Mouse (Mus musculus) thymus, postnatal 4 days (tissue): ENCODE results near the gene Pde4a.
A peak's percentile ranks its signal among the peaks of the same experiment; 100 is the strongest.
"Not testable (repeated sequence)": the region's sequence is repeated elsewhere in the genome, so short reads cannot be mapped to it uniquely, and the experiment has no call there.

Experiments used
- DNase-seq: peaks from one replicate; pipeline ENCODE4 v3.0.0; 2021

The Pde4a gene

DNA sequence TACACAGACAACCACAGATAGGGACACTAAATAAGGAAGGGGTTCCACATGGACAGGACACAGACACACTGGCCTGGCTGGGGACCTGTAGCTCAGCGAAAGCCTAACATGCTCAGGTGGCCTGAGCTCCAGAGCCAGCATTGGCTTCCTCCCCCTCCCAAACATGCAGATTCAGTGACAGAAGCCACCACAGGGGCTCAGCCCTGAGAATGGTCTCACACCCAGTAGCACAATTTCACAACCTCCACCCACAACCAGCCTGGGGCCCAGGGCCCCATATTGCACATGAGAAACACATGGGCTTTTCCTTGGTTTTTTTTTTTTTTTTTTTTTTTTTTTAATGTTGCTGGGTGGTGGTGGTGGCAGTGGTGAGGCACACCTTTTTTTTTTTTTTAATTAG lies 80.8 kb downstream of the Pde4a start:
- no peak for DNase-seq

DNA sequence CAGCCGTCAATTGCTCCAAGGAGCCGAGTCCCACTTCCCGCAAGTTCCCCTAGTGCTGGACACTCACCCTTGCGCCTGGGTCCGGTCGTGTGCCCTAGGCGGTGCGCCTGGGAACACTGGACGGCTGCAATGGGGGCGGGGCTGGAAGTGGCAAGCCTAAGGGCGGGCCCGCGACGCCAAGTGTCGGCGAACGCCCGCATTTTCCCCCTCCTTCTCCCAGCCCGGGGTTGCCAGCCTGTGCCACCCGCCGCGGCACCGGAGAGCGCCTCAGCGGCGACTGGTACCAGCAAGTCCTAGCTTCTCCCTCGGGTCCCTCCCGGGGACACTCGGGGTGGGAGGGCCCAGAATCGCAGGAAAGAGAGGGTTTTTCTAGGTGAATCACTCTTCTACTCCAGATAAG lies 82.8 kb downstream of the Pde4a start, which contains the start of gene S1pr5:
Gene S1pr5 (minus strand): TSS at position 118 of the 400 bp plus-strand sequence.
- DNase-seq: peak; percentile 44

DNA sequence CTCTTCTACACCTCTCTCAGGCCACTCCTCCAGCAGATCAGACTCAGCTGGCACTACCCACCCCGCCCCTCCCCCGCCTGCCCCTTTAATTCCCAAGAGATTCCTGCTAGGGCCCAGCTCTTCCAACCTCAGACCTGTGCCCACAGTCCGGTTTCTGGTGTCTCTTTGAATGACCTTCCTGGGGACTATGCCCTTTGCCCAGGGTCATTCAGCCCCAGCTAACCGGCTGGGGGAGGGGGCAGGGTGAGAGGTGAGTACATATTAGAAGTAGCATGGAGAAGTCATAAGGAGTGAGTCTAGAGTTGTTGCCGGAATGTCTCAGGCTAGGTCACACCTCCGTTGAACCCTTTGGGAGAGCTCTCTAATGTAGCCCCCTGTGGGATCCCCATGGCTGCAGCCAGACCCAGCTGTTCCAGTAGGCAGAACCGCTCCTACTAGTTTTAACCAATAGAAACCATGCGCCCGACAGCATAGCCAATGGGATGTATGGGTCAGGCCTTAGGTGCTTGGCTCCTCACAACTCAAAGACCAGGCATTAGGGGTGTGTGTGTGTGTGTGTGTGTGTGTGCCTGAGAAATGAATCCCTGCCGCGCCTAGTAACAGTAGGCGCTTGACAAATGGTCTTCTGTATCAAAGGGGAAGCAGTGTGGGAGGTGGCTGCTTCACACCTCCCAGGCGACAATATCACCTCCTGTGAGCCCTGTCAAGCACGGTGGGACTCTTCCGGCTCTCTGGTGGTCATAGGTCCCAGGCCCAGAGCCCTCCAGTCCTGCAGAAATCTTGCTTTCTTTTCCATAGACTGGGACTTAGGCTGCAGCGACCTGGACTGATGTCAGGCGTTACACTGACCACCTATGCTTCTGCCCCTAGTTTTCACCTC lies 84.4 kb downstream of the Pde4a start:
- no peak for DNase-seq

DNA sequence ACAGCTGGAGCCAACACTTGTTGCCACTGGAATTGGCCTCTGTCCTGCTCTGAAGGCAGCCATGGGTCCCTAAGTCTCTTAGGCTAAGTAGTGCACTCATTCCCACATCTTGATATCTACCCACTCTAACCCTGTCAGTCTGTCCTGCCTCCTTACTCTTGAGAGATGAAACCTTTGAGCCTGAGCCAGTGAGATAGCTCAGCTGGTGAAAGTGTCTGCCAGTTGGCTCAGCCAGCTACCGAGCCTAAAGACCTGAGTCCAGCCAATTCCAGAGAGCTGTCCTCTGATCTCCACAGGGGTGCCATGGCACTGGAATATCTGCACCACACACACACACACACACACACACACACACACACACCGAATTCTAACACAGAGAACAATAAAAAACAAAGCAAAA lies 85.0 kb downstream of the Pde4a start:
- DNase-seq: no peak

DNA sequence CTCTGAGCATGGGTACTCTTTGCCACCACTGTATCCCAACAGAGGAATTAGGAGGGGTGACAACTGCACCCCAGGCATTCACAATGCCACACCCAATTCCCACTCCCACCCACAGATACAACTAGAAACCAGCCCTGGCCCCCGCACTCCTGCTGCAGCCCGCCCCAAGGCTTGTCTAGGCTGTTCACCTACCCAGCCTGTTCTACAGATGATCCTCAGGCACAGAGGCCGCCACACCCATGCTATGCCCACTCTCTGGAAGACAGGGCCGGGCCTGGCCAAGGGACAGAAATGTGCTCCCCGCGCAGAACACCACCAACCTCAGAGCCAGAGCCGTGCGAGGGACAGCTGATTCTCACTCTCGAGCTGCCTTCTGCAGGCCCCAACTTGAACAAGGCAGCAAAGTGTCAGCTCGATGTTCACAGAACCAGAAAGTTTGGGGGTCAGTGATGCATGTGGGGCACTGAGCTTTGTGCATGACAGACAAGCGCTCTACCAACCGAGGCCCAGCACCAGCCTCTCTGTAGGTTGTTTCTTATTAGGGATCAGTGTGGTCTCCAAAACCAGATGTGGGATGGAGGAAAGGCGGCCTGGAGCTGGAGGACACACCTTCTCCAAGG lies 85.7 kb downstream of the Pde4a start:
- DNase-seq: no peak

DNA sequence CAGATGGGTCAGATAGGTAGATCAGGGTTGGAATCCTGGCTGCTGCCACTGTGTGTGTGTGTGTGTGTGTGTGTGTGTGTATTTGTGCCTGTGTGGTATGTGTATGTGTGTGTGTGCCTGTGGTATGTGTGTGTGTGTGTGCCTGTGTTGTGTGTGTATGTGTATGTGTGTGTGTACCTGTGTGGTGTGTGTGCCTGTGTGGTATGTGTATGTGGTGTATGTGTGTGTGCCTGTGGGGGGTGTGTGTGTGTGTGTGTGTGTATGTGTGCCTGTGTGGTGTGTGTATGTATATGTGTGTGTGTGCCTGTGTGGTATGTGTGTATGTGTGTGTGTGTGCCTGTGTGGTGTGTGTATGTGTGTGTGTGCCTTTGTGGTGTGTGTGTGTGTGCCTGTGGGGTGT lies 89.2 kb downstream of the Pde4a start:
- no peak for DNase-seq

DNA sequence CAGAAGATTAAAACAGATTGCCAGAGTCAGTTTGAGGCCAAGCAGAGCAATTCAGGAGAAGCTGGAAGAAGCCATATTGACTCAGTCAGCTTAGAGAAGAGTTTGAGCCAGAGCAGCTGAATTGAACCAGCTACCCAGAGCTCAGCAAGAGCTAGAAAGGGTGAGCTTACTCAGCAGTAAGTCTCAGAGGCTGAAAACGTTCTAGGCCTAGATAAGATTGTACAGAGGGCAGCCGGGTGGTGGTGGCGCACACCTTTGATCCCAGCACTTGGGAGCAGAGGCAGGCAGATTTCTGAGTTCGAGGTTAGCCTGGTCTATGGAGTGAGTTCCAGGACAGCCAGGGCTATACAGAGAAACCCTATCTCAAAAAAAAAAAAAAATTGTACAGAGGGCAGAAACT lies 90.8 kb downstream of the Pde4a start:
- not testable (repeated sequence) for DNase-seq

DNA sequence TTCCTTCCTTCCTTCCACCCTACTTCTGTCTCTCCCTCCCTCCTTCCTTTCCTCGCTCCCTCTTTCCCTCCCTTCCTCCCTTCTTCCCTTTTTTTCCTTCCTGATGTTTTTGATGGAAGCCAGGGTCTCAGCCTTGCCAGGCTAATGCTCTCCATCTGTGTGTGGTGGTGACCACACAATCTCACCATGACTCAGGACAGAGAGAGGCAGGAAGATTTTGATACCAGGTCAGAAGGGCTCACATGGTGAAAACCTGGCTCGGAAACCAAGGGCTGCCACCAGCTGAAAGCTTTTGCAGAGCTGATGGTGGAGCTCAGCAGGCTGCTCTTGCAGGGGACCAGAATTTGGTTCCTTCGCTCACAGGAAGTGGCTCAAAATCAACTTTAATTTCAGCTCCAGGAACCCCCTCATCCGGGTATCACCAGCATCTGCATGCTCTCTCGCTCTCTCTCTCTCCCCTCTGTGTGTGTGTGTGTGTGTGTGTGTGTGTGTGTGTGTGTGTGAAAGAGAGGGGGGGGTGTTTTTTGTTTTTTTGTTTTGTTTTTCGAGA lies 95.1 kb downstream of the Pde4a start:
- no peak for DNase-seq

DNA sequence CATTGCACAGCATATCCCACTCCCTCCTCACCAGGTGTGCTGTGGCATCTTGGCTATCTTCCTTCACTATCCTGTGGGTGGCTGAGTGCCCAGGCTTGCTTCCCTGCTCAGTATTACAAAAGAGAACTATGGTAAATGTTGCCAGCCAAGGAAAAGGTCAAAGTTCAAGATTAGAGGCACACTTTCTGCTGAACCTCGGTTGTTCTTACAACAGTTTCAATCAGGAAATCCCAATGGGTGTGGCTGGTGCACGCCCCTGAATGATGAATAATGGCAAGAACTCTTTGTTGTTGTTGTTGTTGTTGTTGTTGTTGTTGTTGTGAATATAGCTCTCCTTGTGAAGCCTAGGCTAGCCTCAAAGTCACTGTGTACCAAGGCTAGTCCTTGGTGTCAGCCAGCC lies 96.3 kb downstream of the Pde4a start:
- no peak for DNase-seq
